Mouse (Mus musculus): ENCODE measurements around the gene Grasp.

The Grasp gene

GRCm38 (mm10) chr15:101193971-101194370 is 30.0 kb upstream of the Grasp start:
- no peak for DNase-seq (ENCODE audit: extremely low read depth, low read depth, low spot score)

- DNase-seq (ENCODE audit: extremely low read depth, low read depth, low spot score): no peak
Observed at GRCm38 (mm10) chr15:101194951-101195823, 28.8 kb upstream of the Grasp start.

GRCm38 (mm10) chr15:101196079-101196795 is 27.8 kb upstream of the Grasp start:
- no peak for DNase-seq (ENCODE audit: extremely low read depth, low read depth, low spot score)

GRCm38 (mm10) chr15:101196961-101197360 is 27.0 kb upstream of the Grasp start:
- no peak for DNase-seq (ENCODE audit: extremely low read depth, low read depth, low spot score)

GRCm38 (mm10) chr15:101197497-101198179 is 26.4 kb upstream of the Grasp start:
- DNase-seq (ENCODE audit: extremely low read depth, low read depth, low spot score): no peak

- DNase-seq (ENCODE audit: extremely low read depth, low read depth, low spot score): no peak
Observed at GRCm38 (mm10) chr15:101198218-101198617, 25.8 kb upstream of the Grasp start.

GRCm38 (mm10) chr15:101198850-101199249 is 25.1 kb upstream of the Grasp start:
- DNase-seq (ENCODE audit: extremely low read depth, low read depth, low spot score): no peak

GRCm38 (mm10) chr15:101200777-101201295 is 23.2 kb upstream of the Grasp start:
- no peak for DNase-seq (ENCODE audit: extremely low read depth, low read depth, low spot score)

- no peak for DNase-seq (ENCODE audit: extremely low read depth, low read depth, low spot score)
Observed at GRCm38 (mm10) chr15:101201414-101201813, 22.6 kb upstream of the Grasp start.

GRCm38 (mm10) chr15:101203673-101204072 is 20.3 kb upstream of the Grasp start:
- DNase-seq (ENCODE audit: extremely low read depth, low read depth, low spot score): no peak

GRCm38 (mm10) chr15:101204781-101205180 is 19.2 kb upstream of the Grasp start:
- DNase-seq (ENCODE audit: extremely low read depth, low read depth, low spot score): no peak

GRCm38 (mm10) chr15:101210228-101210627 is 13.8 kb upstream of the Grasp start:
- DNase-seq (ENCODE audit: extremely low read depth, low read depth, low spot score): no peak

GRCm38 (mm10) chr15:101210998-101211613 is 12.9 kb upstream of the Grasp start:
- DNase-seq (ENCODE audit: extremely low read depth, low read depth, low spot score): no peak

- DNase-seq (ENCODE audit: extremely low read depth, low read depth, low spot score): no peak
Observed at GRCm38 (mm10) chr15:101212435-101212834, 11.6 kb upstream of the Grasp start.

- DNase-seq (ENCODE audit: extremely low read depth, low read depth, low spot score): no peak
Observed at GRCm38 (mm10) chr15:101215136-101215535, 8.9 kb upstream of the Grasp start.

GRCm38 (mm10) chr15:101216036-101216435 is 8.0 kb upstream of the Grasp start:
- no peak for DNase-seq (ENCODE audit: extremely low read depth, low read depth, low spot score)

- DNase-seq (ENCODE audit: extremely low read depth, low read depth, low spot score): no peak
Observed at GRCm38 (mm10) chr15:101220905-101221297, 3.1 kb upstream of the Grasp start.

GRCm38 (mm10) chr15:101221298-101222104 is 2.5 kb upstream of the Grasp start:
- DNase-seq (ENCODE audit: extremely low read depth, low read depth, low spot score): no peak

- DNase-seq (ENCODE audit: extremely low read depth, low read depth, low spot score): no peak
Observed at GRCm38 (mm10) chr15:101222897-101223482, 998 bp upstream of the Grasp start.

GRCm38 (mm10) chr15:101223596-101223995 is 392 bp upstream of the Grasp start:
- no peak for DNase-seq (ENCODE audit: extremely low read depth, low read depth, low spot score)

Data from fat pad, adult 2 months (tissue).